Mouse (Mus musculus): ENCODE measurements around the gene Zfp770.
"Not testable (repeated sequence)": the region's sequence is repeated elsewhere in the genome, so short reads cannot be mapped to it uniquely, and the experiment has no call there.

GRCm38 (mm10) chr2:114186924-114187323 lies 14.3 kb downstream of the Zfp770 start, which contains the start of gene Aqr:
- not testable (repeated sequence) for TF ChIP-seq CTCF, EP300 (IDR thresholded peaks at IDR 0.05; ENCODE audit: low read depth)
